Mouse (Mus musculus): ENCODE results near the gene Cyp2d10.

Gene Cyp2d10

DNA sequence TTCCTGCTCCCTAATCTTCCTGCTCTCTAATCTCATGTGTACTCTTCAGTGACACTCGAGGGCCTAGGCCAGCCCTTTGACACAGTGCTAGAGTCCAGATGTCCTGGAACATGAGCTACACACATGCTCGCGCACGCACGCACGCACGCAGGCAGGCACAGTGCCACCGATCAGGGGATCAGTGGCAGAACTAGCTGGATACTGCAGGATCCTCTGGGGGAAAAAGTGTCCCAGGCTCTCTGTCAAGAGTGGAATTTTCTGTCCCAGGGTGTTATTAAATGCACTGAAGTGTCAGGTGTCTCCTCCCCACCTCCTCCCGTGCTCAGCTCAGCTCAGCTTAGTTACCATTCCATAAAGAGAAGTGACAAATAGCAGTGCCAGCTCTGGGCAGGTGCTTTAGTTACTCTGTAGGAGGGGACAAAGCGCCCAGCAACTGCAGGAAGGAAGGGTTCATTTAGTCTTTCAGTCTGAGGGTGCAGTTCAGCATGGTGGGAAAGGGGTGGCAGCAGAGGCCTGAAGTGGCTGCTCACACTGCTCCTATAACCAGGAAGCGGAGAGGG lies 45.5 kb downstream of the Cyp2d10 start:
- DNase-seq (ENCODE audit: low read depth, low spot score), result no peak

DNA sequence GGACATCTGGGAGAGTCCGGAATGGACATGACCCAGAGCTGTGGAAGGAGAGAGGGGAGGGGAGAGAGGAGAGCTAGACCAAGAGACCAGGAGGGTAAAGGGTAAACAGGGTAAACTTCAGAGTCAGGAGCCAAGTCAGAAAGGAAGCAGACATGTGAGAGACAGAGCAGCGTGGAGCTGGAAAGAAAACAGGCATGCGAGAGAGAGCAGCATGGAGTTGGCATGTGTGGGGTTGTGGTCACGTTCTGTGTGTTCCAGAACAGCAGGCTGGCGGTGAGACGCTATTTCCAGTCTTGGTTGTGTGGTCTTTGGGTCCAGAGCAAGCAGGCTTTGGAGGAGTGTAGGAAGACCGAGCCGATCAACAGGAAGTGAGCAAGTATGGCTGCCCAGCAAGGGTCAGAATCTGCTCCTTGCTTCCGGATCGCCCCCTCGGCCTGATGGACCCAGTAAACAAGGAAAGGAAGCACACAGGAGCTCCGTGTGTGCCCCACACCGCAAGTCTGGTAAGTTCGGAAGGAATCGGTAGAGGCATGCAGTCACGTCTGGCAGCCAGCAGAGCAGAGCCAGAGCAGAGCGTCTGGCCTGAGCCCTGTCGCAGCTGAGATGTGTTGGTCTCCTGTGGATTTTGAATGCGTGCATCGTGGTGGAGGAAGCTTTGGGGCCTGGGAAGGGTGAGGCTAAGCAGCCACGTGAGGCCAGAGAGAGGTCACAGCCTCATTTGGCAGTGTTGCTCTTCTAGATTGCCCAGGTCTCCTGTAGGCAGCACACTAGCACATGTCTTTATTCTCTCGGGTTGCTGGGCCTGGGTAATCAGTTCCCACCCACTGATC lies 48.3 kb downstream of the Cyp2d10 start:
- DNase-seq (ENCODE audit: low read depth, low spot score), result no peak

DNA sequence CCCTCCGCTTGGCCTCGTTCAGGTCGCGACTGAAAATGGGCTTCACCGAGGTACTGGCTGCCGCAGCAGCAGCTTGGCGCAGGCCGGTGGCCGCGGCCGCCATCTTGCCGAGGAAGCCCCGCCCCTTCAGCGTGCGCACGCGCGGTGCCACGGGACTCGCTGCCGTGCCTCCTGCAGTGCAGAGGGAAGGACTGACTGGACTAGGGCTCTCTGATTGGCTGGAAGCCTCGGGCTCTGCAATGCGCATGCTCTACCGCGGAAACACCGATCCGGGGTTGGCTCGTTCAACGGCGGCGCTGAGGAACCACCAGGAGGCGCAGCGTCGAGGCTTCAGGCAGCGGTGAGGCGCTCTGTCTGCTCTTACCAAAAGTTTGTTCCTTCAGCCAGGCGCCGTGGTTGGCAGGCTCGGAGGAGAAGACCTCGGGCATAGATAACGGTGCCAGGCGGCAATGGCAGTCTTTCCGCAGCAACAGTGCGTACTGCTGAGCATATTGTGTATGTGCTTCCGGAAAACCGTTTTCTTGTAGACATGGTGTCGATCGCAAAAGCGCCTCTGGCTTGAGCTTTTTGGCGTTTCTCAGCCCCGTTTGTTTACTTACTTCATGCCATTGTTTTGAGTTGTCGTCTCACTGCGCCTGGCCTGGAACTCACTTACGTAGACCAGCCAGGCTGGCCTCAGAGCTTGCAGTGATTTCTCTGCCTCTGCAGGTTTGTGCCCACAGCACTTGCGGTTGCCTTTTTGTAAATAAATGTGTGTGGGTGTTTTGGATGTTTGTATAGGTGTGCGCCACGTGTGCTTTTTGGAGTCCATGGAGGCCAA lies 52.7 kb downstream of the Cyp2d10 start, which contains the start of gene Ndufa6:
Gene Ndufa6, minus strand, starts transcription at position 197 of the 820 bp plus-strand sequence.
- peak; percentile 98 for DNase-seq (ENCODE audit: low read depth, low spot score)

DNA sequence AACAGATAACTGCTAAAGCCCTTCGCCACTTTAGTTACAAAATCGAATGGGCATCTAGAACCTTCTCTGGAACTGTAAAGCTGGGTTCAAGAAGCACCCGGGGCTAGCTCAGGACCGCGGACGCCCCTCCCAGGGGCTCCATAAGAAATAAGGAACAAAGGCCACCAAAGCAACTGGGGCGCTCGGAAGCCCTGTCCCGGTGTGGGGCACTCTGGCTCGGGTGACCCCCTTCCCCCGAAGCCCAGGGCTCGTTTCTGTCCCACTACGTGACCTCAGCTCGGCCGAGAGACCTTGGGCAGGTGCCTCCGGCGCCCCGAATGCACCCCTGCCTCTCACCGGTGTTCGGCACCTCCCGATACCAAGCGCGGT lies 53.3 kb downstream of the Cyp2d10 start:
- DNase-seq (ENCODE audit: low read depth, low spot score), result no peak

DNA sequence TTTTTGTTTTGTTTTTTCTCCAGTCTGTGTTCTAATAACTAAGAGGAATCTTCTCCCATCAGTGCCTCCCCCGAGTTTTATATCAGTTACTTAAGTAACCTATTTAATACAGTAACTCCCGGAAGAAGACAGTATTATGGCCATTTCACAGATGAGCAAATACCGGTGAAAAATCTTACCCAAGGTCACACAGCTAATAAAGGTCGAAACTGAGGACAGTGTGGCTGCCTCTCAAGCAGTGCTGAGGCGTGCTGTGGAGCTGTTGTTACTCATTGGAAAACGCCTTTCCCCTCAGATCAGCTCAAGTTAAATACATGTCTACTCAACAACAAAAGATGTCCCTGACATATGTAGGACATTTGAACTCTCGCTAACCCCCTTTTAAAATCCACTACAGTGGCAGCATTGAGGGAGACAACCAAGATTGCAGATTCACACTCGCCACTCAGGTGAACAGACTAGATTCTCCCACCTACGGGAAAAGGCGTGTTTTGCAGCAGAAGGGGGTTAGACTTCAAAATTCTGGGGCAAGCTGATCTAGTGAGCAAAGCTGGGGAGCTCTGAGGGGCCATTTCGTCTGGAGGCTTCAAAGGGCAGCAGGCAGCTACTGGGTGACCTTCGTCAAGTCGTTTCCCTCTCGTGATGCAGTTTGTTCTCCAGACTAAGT lies 53.8 kb downstream of the Cyp2d10 start:
- DNase-seq (ENCODE audit: low read depth, low spot score), result peak; percentile 53

Data from A20 (cell line).